Mouse (Mus musculus) megakaryocyte, embryonic 14.5 days (primary cell): ENCODE data around the gene Dcxr. TPM values are rescaled to one million over a fixed set of nuclear protein-coding genes. Genes with fewer than 3 reads are reported as not detected.

ENCODE experiments used
- H3K27me3 ChIP-seq: replicated peaks from 2 replicates; pipeline ENCODE3; 2012; ENCODE audit warnings: inconsistent platforms
- H3K36me3 ChIP-seq: replicated peaks from 2 replicates; pipeline ENCODE3; 2012; ENCODE audit warnings: low read length, inconsistent platforms, mixed read lengths
- H3K4me1 ChIP-seq: 2 replicates; pipeline ENCODE4 v1.6.1; 2012; ENCODE audit warnings: inconsistent platforms
- H3K4me3 ChIP-seq: replicated peaks from 2 replicates; pipeline ENCODE3; 2012; ENCODE audit warnings: moderate library complexity, mild to moderate bottlenecking, inconsistent platforms
- H3K9me3 ChIP-seq: 2 replicates; pipeline ENCODE4 v1.6.1; 2012; ENCODE audit warnings: inconsistent platforms
- FLI1 ChIP-seq: IDR thresholded peaks from 2 replicates; pipeline ENCODE4 v1.6.1; 2012; ENCODE audit warnings: low read length, inconsistent platforms, mixed read lengths
- GATA1 ChIP-seq: IDR thresholded peaks from 3 replicates; pipeline ENCODE4 v1.6.1; 2012; ENCODE audit warnings: mixed read lengths, low read length, inconsistent platforms, borderline replicate concordance
- polyA plus RNA-seq: library from polyadenylated mRNA; stranded (reverse); fragments of >175 nt; gene quantifications from 2 replicates; pipeline ENCODE4 v1.2.3, GENCODE M21; 2012; ENCODE audit warnings: low replicate concordance; ENCODE audit not compliant: insufficient read depth

The Dcxr gene
- polyA plus RNA-seq, 1 experiment = 100 TPM

- TF ChIP-seq FLI1 = no peak
- TF ChIP-seq GATA1 = no peak
- Histone ChIP-seq H3K27me3 (no peaks in the 10 kb centered on the region), H3K4me3 (no peak overlapping the region), H3K36me3 (peaks cover 68% of the 10 kb centered on the region), H3K9me3 (no peaks in the 10 kb centered on the region), H3K4me1 (peaks cover 54% of the 10 kb centered on the region)
Measured at GRCm38 (mm10) chr11:120711980-120712604, 15.0 kb downstream of the Dcxr start.

- Histone ChIP-seq H3K4me1 (peaks cover 43% of the 10 kb centered on the region), H3K36me3 (peaks cover 67% of the 10 kb centered on the region), H3K4me3 (no peak overlapping the region), H3K9me3 (no peaks in the 10 kb centered on the region), H3K27me3 (no peaks in the 10 kb centered on the region)
- TF ChIP-seq GATA1 = no peak
- no peak for TF ChIP-seq FLI1
Measured at GRCm38 (mm10) chr11:120710672-120711071, 16.4 kb downstream of the Dcxr start.

DNA sequence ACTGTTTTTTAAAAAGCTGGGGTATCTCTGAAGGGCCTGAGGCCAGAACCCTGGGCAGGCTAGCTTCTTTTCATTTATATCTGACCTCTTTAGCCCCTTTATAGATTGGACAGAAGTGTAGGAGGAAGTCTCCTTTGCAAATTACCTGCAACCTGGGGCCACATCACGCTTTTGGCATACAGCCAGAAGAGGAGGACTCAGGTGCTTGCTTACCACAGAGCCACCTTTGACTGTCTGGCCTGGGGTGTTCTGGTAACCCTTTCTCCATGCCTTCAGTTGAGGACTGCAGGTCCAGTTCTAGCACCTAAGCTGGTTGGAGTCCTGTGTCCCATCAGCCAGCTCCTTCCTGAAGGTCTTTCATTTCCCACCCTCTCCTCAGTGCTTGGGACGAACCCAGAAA is 17.5 kb downstream of the Dcxr start:
- Histone ChIP-seq H3K4me1 (peaks cover 36% of the 10 kb centered on the region), H3K4me3 (no peak overlapping the region), H3K36me3 (peaks cover 69% of the 10 kb centered on the region), H3K27me3 (no peaks in the 10 kb centered on the region), H3K9me3 (no peaks in the 10 kb centered on the region)
- TF ChIP-seq FLI1 = no peak
- TF ChIP-seq GATA1 = no peak

DNA sequence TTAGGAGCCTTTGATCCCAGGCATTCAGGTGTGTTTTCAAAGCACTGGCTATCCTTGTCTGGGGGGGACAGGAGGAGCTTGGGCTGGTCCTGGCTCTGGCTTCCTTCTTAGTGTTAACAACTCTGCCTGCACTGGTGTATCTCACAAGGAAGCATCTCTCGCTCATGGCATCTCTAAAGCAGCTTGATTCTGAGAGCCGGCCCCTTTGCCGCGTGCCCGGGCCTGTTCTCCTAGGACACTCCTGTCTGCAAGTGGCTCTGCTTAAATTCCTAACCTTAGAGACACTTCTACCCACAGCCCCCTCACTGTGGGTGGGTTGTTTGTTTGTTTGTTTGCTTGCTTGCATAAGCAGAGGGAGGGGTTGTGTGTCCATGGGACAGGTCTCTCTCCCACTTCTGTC is 19.1 kb downstream of the Dcxr start:
- Histone ChIP-seq H3K9me3 (no peaks in the 10 kb centered on the region), H3K4me1 (peaks cover 32% of the 10 kb centered on the region), H3K4me3 (no peak overlapping the region), H3K36me3 (peaks cover 84% of the 10 kb centered on the region), H3K27me3 (no peaks in the 10 kb centered on the region)
- TF ChIP-seq FLI1 (no peak), GATA1 (no peak)

DNA sequence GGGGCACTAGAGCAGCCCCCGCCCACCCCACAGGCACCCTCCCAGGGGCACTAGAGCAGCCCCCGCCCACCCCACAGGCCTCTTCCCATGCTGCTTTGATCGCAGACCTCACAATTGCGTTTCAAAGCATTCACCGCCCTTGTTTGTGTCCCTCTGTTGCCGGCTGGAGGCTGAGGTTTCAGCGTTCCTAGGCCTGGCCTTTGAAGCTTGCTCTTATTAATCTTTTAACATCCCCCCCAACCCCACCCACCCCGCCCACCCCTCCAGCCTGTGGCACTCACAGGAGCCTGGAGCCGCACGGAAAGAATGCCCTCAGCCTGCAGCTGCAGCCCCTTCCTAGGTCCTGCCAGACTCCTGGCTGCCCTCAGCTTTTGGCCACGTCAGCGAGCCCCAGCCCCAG is 19.9 kb downstream of the Dcxr start:
- Histone ChIP-seq H3K4me3 (no peak overlapping the region), H3K36me3 (peaks cover 88% of the 10 kb centered on the region), H3K4me1 (peaks cover 24% of the 10 kb centered on the region), H3K9me3 (no peaks in the 10 kb centered on the region), H3K27me3 (no peaks in the 10 kb centered on the region)
- no peak for TF ChIP-seq GATA1
- TF ChIP-seq FLI1 = no peak

DNA sequence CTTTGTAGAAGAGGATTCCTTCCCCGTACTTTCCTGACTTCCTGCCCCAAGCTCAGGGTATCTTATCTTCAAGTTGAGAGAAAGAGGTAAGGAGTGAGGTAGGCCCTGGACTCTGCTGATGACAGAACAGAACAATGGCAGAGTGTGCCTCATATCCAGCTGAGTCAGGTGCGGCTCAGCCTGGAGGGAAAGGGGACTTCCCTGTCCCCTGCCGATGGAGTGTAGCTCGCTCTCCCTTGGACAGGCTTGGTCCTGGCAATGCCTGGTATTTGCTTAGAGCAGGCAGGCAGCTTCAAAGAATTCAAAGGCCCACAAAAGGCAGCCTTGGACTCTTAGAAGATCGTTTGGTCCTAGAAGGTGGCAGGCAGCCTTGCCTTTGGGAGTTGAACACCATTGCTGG is 21.0 kb downstream of the Dcxr start:
- H3K9me3 ChIP-seq = no peaks in the 10 kb centered on the region

GRCm38 (mm10) chr11:120704486-120705325 is 22.4 kb downstream of the Dcxr start:
- Histone ChIP-seq H3K27me3 (no peaks in the 10 kb centered on the region), H3K9me3 (no peaks in the 10 kb centered on the region), H3K4me3 (no peak overlapping the region), H3K4me1 (peaks cover 30% of the 10 kb centered on the region), H3K36me3 (peaks cover 88% of the 10 kb centered on the region)
- TF ChIP-seq FLI1 = no peak
- TF ChIP-seq GATA1 = no peak

More for the DNA sequence above, 21.0 kb downstream of the Dcxr start:
- H3K4me3 ChIP-seq = no peak overlapping the region
- peaks cover 19% of the 10 kb centered on the region; the same call in 1 of the 2 replicates for H3K4me1 ChIP-seq
- peaks cover 88% of the 10 kb centered on the region for H3K36me3 ChIP-seq
- TF ChIP-seq GATA1 (no peak), FLI1 (no peak)
- H3K27me3 ChIP-seq = no peaks in the 10 kb centered on the region

DNA sequence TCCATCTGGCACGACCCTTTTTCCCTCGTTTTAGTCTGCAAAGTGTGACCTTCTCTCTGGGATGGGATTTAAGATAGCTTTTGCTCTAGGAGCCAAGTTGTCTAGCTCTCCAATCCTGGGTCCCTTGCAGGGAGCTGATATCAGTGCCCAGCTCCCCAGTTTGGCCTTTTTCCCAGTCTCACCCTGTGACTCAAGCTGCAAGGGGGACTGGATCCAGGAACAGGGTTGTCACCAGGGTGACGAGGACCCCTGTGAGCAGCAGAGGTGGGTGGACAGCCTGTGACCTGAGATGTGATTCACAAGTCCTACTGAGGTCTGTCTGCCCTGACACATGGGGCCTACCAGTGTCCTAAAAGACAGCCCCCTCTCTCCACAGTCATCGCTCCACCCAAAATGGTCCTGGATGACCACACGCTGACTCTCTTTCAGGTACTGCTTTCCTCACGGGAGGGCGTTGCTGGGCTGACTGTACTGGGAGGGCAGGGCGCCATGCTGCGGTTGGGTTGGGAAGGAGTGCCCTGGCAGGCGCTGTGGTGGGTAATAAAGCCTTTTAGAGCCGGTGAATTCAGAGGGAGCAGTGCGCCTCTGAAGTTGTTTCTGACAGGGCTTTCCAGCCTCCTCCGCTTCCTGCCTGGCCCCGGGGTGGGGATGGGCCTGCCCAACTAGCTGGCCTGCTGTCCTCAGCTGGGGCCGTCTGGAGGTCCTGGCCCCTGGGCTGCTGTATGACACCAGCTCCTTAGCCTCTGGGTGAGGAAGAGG is 23.2 kb downstream of the Dcxr start:
- H3K36me3 ChIP-seq = peaks cover 88% of the 10 kb centered on the region
- no peaks in the 10 kb centered on the region for H3K27me3 ChIP-seq
- H3K4me1 ChIP-seq = peaks cover 30% of the 10 kb centered on the region
- no peaks in the 10 kb centered on the region for H3K9me3 ChIP-seq
- no peak overlapping the region for H3K4me3 ChIP-seq
- TF ChIP-seq GATA1 = no peak
- TF ChIP-seq FLI1 = no peak

- Histone ChIP-seq H3K27me3 (no peaks in the 10 kb centered on the region), H3K4me3 (no peak overlapping the region), H3K9me3 (no peaks in the 10 kb centered on the region), H3K36me3 (peaks cover 97% of the 10 kb centered on the region), H3K4me1 (peaks cover 21% of the 10 kb centered on the region)
- TF ChIP-seq FLI1 = no peak
Measured at GRCm38 (mm10) chr11:120697741-120698140, 29.3 kb downstream of the Dcxr start.
